Mouse (Mus musculus) megakaryocyte, adult 5-6 weeks (primary cell): ENCODE data around the gene Cuedc1. TPM values are rescaled to one million over a fixed set of nuclear protein-coding genes. Genes with fewer than 3 reads are reported as not detected.
"Not testable (repeated sequence)": the region's sequence is repeated elsewhere in the genome, so short reads cannot be mapped to it uniquely, and the experiment has no call there.

ENCODE experiments used
- ATAC-seq: 2 replicates; pipeline ENCODE4 v1.8.0; 2016; ENCODE audit warnings: mild to moderate bottlenecking, inconsistent platforms; ENCODE audit not compliant: poor library complexity, severe bottlenecking
- total RNA-seq, 2 experiments: library from RNA; stranded (forward) in 1 of 2; stranded (reverse) in 1 of 2; fragments of 153-499, 151-499 nt in 1 of 2; fragments of 221-1000, 200-1000 nt in 1 of 2; gene quantifications; 2 replicates each; pipeline versions ENCODE4 v1.2.3 to v1.2.4; 2015 to 2017

Cuedc1 gene
- total RNA-seq, 2 experiments from 2014 or later = 0.67 to 2.2 TPM

DNA sequence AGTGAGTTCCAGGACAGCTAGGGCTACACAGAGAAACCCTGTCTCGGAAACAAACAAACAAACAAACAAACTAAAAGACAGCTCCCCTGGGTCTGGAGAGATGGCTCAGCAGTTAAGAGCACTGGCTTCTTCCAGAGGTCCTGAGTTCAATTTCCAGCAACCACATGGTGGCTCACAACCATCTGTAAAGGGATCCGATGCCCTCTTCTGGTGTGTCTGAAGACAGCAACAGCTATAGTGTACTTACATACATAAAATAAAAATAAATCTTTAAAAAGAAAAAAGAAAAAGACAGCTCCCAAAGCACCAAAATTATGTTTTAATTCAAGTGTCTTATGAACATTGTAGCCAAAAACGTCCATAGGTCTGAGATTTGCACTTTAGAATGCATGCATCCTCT is 97.8 kb downstream of the Cuedc1 start:
- ATAC-seq = not testable (repeated sequence)

GRCm38 (mm10) chr11:88197153-88197576 is 99.3 kb downstream of the Cuedc1 start:
- ATAC-seq = peak; percentile 56

GRCm38 (mm10) chr11:88198223-88198622 is 100.4 kb downstream of the Cuedc1 start:
- no peak for ATAC-seq

DNA sequence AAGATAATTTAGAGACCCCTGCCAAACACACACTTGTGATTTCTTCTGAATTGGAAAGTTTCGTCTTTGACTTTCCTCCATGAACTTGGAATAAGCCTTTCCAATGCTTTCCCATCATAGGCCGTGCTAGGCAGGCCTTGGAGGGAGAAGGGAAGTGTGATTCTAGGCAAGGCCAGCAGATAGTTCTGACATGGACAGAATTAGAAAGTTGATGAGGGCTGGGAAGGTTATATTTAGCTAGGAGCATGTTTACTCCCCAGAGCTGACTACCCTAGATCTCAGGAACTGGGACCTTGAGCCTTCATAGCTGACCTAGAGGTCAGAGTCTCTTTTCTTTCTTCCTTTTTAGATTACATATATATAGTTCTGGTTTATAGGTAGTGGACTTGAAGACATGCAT is 103.3 kb downstream of the Cuedc1 start:
- no peak for ATAC-seq

DNA sequence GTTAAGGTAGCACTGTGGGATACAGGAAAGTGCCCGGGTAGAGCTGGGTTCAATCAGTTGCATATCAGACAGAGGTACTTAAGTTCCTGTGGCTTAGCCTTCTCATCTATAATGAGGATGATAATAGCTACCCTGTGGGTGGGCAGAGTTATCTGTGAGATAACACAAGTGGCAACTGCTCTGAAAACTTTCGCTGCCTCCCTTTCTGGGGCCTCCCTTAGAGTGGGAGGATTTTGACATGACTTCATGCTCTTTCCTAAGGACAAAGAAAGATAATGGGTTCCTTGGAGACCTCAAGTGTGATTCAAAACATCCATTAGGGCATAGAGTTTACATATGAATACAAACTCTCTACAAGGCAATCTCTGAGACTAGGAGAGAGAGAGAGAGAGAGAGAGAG is 104.2 kb downstream of the Cuedc1 start:
- ATAC-seq = no peak

GRCm38 (mm10) chr11:88203712-88204532 is 106.1 kb downstream of the Cuedc1 start, which contains the start of gene Mrps23:
Mrps23 (plus strand) TSS chr11:88204388.
- ATAC-seq = peak; percentile 98

DNA sequence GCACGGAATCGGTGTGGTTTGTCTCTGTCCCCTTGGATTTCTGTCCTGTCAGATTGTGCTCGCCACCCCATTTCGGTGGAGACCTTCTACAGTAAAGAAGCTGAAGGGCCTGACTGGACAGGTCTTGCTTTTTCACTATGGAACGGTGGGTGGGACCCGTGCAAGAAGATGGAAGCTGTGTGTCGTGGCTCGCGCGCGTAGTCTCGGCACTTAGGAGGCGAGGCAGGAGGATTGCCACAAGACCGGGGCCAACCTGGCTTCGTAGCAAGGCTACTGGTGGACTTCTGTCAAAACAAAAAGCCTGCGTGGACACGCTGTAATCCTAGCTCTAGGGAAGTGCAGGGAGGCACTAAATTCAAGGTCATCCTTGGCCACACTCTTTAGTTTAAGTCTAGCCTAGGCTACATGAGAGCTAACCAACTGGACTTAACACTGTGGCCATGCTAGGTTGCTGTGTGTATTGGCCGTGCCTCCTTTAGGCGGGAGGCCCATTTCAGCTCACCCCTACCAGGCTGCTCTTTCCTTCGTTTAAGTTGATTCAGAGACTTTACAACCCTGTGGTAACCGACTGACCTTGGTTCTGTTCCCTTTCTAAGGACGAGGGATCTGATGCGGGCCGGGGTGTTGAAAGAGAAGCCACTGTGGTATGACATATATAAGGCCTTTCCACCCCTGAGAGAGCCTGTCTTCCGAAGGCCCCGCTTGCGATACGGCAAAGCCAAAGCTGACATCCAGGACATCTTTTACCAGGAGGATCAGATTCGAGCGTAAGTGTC is 106.9 kb downstream of the Cuedc1 start:
- peak; percentile 49 for ATAC-seq

- ATAC-seq = not testable (repeated sequence)
These were observed 108.7 kb downstream of the Cuedc1 start for GRCm38 (mm10) chr11:88206576-88206975.

- ATAC-seq = no peak
These were observed 109.8 kb downstream of the Cuedc1 start for GRCm38 (mm10) chr11:88207697-88208096.

- ATAC-seq = no peak
These were observed 114.1 kb downstream of the Cuedc1 start for GRCm38 (mm10) chr11:88211824-88212582.

DNA sequence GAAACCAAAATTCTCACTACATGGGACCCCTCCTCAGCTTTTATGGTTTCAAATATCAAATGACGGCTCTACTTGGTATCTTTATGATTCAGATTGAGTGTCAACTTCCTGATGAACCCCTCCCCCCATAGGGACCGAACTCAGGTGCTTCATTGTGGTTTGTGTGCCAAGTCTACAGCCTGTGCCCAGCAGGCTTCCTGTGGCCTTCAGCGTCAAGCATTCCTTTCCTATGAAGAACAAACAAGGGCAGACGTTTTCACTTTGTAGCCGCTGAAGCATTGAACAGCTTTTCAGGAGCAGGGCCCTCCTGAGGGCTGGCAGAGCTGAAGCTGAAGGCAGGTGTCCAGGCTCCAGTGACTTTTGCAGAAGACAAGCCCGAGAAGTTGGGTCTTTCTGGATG is 115.9 kb downstream of the Cuedc1 start:
- ATAC-seq = no peak

GRCm38 (mm10) chr11:88214881-88215831 is 117.3 kb downstream of the Cuedc1 start:
- ATAC-seq = peak; percentile 37; the same call in 1 of the 2 replicates

- peak; percentile 66 for ATAC-seq
These were observed 118.4 kb downstream of the Cuedc1 start for GRCm38 (mm10) chr11:88216231-88216685.

GRCm38 (mm10) chr11:88218155-88218554 is 120.3 kb downstream of the Cuedc1 start:
- ATAC-seq = no peak

GRCm38 (mm10) chr11:88218586-88218985 is 120.7 kb downstream of the Cuedc1 start:
- no peak for ATAC-seq

GRCm38 (mm10) chr11:88221929-88222475 is 124.1 kb downstream of the Cuedc1 start:
- ATAC-seq = no peak

DNA sequence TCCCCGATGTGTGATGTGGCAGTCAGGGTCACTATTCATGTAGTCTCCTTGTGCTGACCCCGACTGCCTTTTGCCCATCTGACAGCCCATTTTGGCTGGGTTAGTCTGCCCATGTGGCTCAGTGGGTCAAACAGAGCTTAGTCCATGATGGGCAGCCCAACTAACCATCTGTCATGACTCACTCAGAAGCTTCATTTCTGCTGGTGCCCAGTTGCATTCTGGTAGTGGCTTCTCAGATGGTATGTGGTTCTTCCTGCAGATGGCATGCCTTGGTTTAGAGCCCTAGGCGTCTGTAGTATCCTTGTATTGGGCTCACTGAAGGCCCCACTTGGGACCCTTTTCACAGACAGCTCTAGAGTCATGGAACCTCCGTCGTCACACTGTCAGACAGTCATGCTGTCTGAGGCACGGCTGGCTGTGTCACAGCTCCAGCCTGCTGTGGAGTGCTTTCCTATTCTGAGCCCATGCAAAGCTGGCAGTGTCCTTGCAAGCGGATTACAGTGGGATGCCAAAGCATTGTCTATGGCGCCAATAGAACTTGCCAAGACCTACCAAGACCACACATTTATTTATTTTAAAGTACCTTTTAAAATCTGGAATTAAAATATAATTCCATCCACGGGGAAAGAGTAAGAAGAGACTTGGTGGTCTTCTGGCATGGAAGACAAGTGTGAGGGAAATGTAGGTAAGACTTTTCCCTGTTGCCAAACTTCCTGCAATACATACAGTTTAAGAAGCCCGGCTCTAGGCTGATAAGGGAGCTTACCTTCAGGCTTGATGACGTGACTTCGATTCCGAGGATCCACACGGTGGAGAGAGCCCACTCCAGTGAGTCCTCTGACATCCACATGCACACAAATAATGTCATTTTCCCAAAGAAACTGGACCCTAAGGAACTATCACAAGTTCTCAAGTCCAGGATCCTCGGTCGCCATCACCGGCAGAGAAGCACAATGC is 129.4 kb downstream of the Cuedc1 start:
- ATAC-seq = no peak

DNA sequence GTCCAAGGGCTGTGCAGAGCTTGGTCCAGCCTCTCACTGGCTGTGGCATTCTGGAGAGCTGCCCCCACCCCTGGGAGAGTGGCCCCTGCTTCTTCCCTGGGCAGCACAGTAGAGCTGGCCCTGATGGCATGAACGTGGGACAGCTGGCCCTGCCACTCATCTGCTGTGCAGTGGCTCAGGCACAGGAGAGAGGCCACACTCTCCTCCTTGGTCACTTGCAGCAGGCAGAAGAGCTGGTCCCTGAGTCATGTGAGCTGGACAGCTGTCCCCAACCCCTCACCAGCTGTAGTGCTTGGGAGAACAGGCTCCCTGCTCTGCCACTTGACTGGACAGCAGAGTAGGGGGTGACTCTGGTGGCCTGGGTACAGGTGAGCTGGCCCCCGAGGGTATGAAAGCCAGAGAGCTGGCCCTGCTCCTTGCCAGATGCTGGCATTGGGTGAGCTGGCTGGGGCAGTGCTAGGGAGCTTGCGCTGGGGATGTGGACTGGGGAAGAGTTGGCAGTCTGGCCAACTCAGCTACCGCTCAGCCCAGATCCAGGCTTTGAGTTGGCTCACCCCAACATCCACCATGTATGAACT is 133.4 kb downstream of the Cuedc1 start:
- no peak for ATAC-seq
